Mouse (Mus musculus): ENCODE measurements around the gene Myh14. TPM values are rescaled to one million over a fixed set of nuclear protein-coding genes. Genes with fewer than 3 reads are reported as not detected.

Myh14 gene
- polyA plus RNA-seq, 1 experiment from 2014 or later = 114 TPM

GRCm38 (mm10) chr7:44625241-44626067, 45.2 kb downstream of the Myh14 start:
- H3K9ac ChIP-seq (ENCODE audit: low read depth, low read length) = no peak overlapping the region
- no peak overlapping the region for H3K4me3 ChIP-seq (ENCODE audit: low read depth, low read length)
- H3K4me2 ChIP-seq (replicated peaks; ENCODE audit: low read depth) = no peak overlapping the region
- no peaks in the 10 kb centered on the region for H3K9me3 ChIP-seq (ENCODE audit: control insufficient read depth)
- H3K4me1 ChIP-seq (replicated peaks; ENCODE audit: control insufficient read depth, insufficient read depth, low read length) = no peaks in the 10 kb centered on the region
- TF ChIP-seq CTCF (IDR thresholded peaks at IDR 0.05; ENCODE audit: low read depth) = no peak
- WGBS = 86% methylated on average over 13 of the region's 13 CpGs
- H3K36me3 ChIP-seq (ENCODE audit: control insufficient read depth, insufficient read depth) = peaks cover 84% of the 10 kb centered on the region
- H3K27ac ChIP-seq (ENCODE audit: low read depth, low read length) = no peak overlapping the region
- ATAC-seq = no peak
- H3K27me3 ChIP-seq (replicated peaks; ENCODE audit: control insufficient read depth, insufficient read depth, low read length) = no peaks in the 10 kb centered on the region

- no peak overlapping the region for H3K4me3 ChIP-seq (ENCODE audit: low read depth, low read length)
- no peaks in the 10 kb centered on the region for H3K27me3 ChIP-seq (replicated peaks; ENCODE audit: control insufficient read depth, insufficient read depth, low read length)
- no peak overlapping the region for H3K27ac ChIP-seq (ENCODE audit: low read depth, low read length)
- H3K4me1 ChIP-seq (replicated peaks; ENCODE audit: control insufficient read depth, insufficient read depth, low read length) = no peaks in the 10 kb centered on the region
- ATAC-seq = no peak
- H3K9ac ChIP-seq (ENCODE audit: low read depth, low read length) = no peak overlapping the region
- H3K9me3 ChIP-seq (ENCODE audit: control insufficient read depth) = no peaks in the 10 kb centered on the region
- no peak for TF ChIP-seq CTCF (IDR thresholded peaks at IDR 0.05; ENCODE audit: low read depth)
- no peak overlapping the region for H3K4me2 ChIP-seq (replicated peaks; ENCODE audit: low read depth)
- 60% methylated on average over 14 of the region's 14 CpGs for WGBS
- peaks cover 86% of the 10 kb centered on the region for H3K36me3 ChIP-seq (ENCODE audit: control insufficient read depth, insufficient read depth)
These were observed 45.8 kb downstream of the Myh14 start for GRCm38 (mm10) chr7:44624828-44625227.

GRCm38 (mm10) chr7:44624543-44624826, 46.2 kb downstream of the Myh14 start:
- H3K4me1 ChIP-seq (replicated peaks; ENCODE audit: control insufficient read depth, insufficient read depth, low read length) = no peaks in the 10 kb centered on the region
- 77% methylated on average over 3 of the region's 3 CpGs for WGBS
- ATAC-seq = no peak
- H3K4me3 ChIP-seq (ENCODE audit: low read depth, low read length) = no peak overlapping the region
- peaks cover 86% of the 10 kb centered on the region for H3K36me3 ChIP-seq (ENCODE audit: control insufficient read depth, insufficient read depth)
- TF ChIP-seq CTCF (IDR thresholded peaks at IDR 0.05; ENCODE audit: low read depth) = no peak
- H3K4me2 ChIP-seq (replicated peaks; ENCODE audit: low read depth) = no peak overlapping the region
- H3K9me3 ChIP-seq (ENCODE audit: control insufficient read depth) = no peaks in the 10 kb centered on the region
- no peaks in the 10 kb centered on the region for H3K27me3 ChIP-seq (replicated peaks; ENCODE audit: control insufficient read depth, insufficient read depth, low read length)
- H3K27ac ChIP-seq (ENCODE audit: low read depth, low read length) = no peak overlapping the region
- H3K9ac ChIP-seq (ENCODE audit: low read depth, low read length) = no peak overlapping the region

- Histone ChIP-seq H3K4me2 (replicated peaks; ENCODE audit: low read depth) (no peak overlapping the region), H3K9me3 (ENCODE audit: control insufficient read depth) (no peaks in the 10 kb centered on the region), H3K36me3 (ENCODE audit: control insufficient read depth, insufficient read depth) (peaks cover 84% of the 10 kb centered on the region), H3K4me1 (replicated peaks; ENCODE audit: control insufficient read depth, insufficient read depth, low read length) (no peaks in the 10 kb centered on the region), H3K9ac (ENCODE audit: low read depth, low read length) (no peak overlapping the region), H3K27me3 (replicated peaks; ENCODE audit: control insufficient read depth, insufficient read depth, low read length) (no peaks in the 10 kb centered on the region), H3K4me3 (ENCODE audit: low read depth, low read length) (no peak overlapping the region), H3K27ac (ENCODE audit: low read depth, low read length) (no peak overlapping the region)
- TF ChIP-seq CTCF (IDR thresholded peaks at IDR 0.05; ENCODE audit: low read depth) = no peak
- ATAC-seq = no peak
- 54% methylated on average over 18 of the region's 18 CpGs for WGBS
These were observed 46.7 kb downstream of the Myh14 start for GRCm38 (mm10) chr7:44623714-44624542.

- Histone ChIP-seq H3K9me3 (ENCODE audit: control insufficient read depth) (no peaks in the 10 kb centered on the region), H3K4me1 (replicated peaks; ENCODE audit: control insufficient read depth, insufficient read depth, low read length) (no peaks in the 10 kb centered on the region), H3K4me2 (replicated peaks; ENCODE audit: low read depth) (no peak overlapping the region), H3K27ac (ENCODE audit: low read depth, low read length) (no peak overlapping the region), H3K4me3 (ENCODE audit: low read depth, low read length) (no peak overlapping the region), H3K9ac (ENCODE audit: low read depth, low read length) (no peak overlapping the region), H3K27me3 (replicated peaks; ENCODE audit: control insufficient read depth, insufficient read depth, low read length) (no peaks in the 10 kb centered on the region), H3K36me3 (ENCODE audit: control insufficient read depth, insufficient read depth) (peaks cover 61% of the 10 kb centered on the region)
- peak; percentile 63 for TF ChIP-seq CTCF (IDR thresholded peaks at IDR 0.05; ENCODE audit: low read depth)
- 73% methylated on average over 3 of the region's 3 CpGs for WGBS
- no peak for ATAC-seq
These were observed 53.6 kb downstream of the Myh14 start for GRCm38 (mm10) chr7:44617059-44617458.

- ATAC-seq = no peak
- Histone ChIP-seq H3K9ac (ENCODE audit: low read depth, low read length) (no peak overlapping the region), H3K4me3 (ENCODE audit: low read depth, low read length) (no peak overlapping the region)
These were observed 54.7 kb downstream of the Myh14 start for GRCm38 (mm10) chr7:44615987-44616386.

More at GRCm38 (mm10) chr7:44615987-44616386, 54.7 kb downstream of the Myh14 start:
- TF ChIP-seq CTCF (IDR thresholded peaks at IDR 0.05; ENCODE audit: low read depth) = no peak
- 80% methylated on average over 14 of the region's 14 CpGs for WGBS
- H3K9me3 ChIP-seq (ENCODE audit: control insufficient read depth) = no peaks in the 10 kb centered on the region
- no peak overlapping the region for H3K27ac ChIP-seq (ENCODE audit: low read depth, low read length)
- H3K36me3 ChIP-seq (ENCODE audit: control insufficient read depth, insufficient read depth) = peaks cover 59% of the 10 kb centered on the region
- no peaks in the 10 kb centered on the region for H3K27me3 ChIP-seq (replicated peaks; ENCODE audit: control insufficient read depth, insufficient read depth, low read length)
- H3K4me1 ChIP-seq (replicated peaks; ENCODE audit: control insufficient read depth, insufficient read depth, low read length) = no peaks in the 10 kb centered on the region
- no peak overlapping the region for H3K4me2 ChIP-seq (replicated peaks; ENCODE audit: low read depth)

All from intestine, postnatal 0 days (tissue).